Mouse (Mus musculus): ENCODE results near the gene 5330417H12Rik. TPM values are rescaled to one million over a fixed set of nuclear protein-coding genes. Genes with fewer than 3 reads are reported as not detected.

The 5330417H12Rik gene
- polyA plus RNA-seq, 1 experiment: not detected

GRCm38 (mm10) chr7:107620137-107620536 lies 4.8 kb downstream of the 5330417H12Rik start:
- H3K79me2 ChIP-seq (ENCODE audit: control insufficient read depth, insufficient read depth): no peaks in the 10 kb centered on the region
- no peaks in the 10 kb centered on the region for H3K36me3 ChIP-seq (ENCODE audit: control insufficient read depth, insufficient read depth)
- H3K4me3 ChIP-seq (ENCODE audit: insufficient read depth, poor library complexity, severe bottlenecking): no peak overlapping the region
- H3ac ChIP-seq (ENCODE audit: control insufficient read depth, insufficient read length, low read depth): no peak overlapping the region
- no peak for TF ChIP-seq MAX (IDR thresholded peaks at IDR 0.05)
- TF ChIP-seq MYOD1 (IDR thresholded peaks at IDR 0.05; ENCODE audit: control insufficient read depth, insufficient read length, low read depth): no peak
- TF ChIP-seq FOSL1 (IDR thresholded peaks at IDR 0.05; ENCODE audit: insufficient read depth, low read length, poor library complexity, severe bottlenecking): no peak
- TF ChIP-seq MYOG (IDR thresholded peaks at IDR 0.05; ENCODE audit: control insufficient read depth, extremely low read depth, insufficient read length): no peak
- TF ChIP-seq USF1 (IDR thresholded peaks at IDR 0.05; ENCODE audit: low read depth): no peak
- TF ChIP-seq CTCF (IDR thresholded peaks at IDR 0.05; ENCODE audit: control insufficient read depth, insufficient read depth, insufficient read length): no peak
- no peak for TF ChIP-seq CEBPB (IDR thresholded peaks at IDR 0.05; ENCODE audit: low read depth)
- no peaks in the 10 kb centered on the region for H3K79me3 ChIP-seq (ENCODE audit: low read depth)
- H3K27me3 ChIP-seq (ENCODE audit: control insufficient read depth, insufficient read depth, insufficient read length): no peaks in the 10 kb centered on the region

DNA sequence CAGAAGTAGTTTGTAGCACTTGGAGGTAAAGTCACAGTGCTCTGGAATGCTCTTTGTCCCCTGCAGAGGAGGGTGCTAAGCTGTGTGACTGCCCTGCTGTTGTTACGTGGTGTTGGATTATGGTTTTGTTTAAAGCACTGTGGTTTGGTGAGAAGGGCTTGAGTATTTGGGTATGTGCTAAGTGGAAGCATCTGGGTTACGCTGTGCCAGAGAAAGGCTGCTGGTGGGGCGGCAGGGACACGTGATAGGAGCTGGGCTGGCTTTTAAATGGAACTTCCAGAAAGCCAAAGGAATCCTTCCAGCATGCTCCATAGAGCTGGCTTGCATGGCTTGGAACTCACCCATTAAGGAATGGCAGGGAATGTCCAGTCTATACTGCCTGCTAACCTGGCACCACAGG lies 5.7 kb downstream of the 5330417H12Rik start:
- Histone ChIP-seq H3K27me3 (ENCODE audit: control insufficient read depth, insufficient read depth, insufficient read length) (no peaks in the 10 kb centered on the region), H3K79me3 (ENCODE audit: low read depth) (no peaks in the 10 kb centered on the region), H3ac (ENCODE audit: control insufficient read depth, insufficient read length, low read depth) (no peak overlapping the region), H3K79me2 (ENCODE audit: control insufficient read depth, insufficient read depth) (no peaks in the 10 kb centered on the region), H3K4me3 (ENCODE audit: insufficient read depth, poor library complexity, severe bottlenecking) (no peak overlapping the region), H3K36me3 (ENCODE audit: control insufficient read depth, insufficient read depth) (no peaks in the 10 kb centered on the region)
- no peak for TF ChIP-seq CTCF (IDR thresholded peaks at IDR 0.05; ENCODE audit: control insufficient read depth, insufficient read depth, insufficient read length)
- no peak for TF ChIP-seq USF1 (IDR thresholded peaks at IDR 0.05; ENCODE audit: low read depth)
- no peak for TF ChIP-seq MYOD1 (IDR thresholded peaks at IDR 0.05; ENCODE audit: control insufficient read depth, insufficient read length, low read depth)
- no peak for TF ChIP-seq MAX (IDR thresholded peaks at IDR 0.05)
- no peak for TF ChIP-seq MYOG (IDR thresholded peaks at IDR 0.05; ENCODE audit: control insufficient read depth, extremely low read depth, insufficient read length)
- no peak for TF ChIP-seq FOSL1 (IDR thresholded peaks at IDR 0.05; ENCODE audit: insufficient read depth, low read length, poor library complexity, severe bottlenecking)
- no peak for TF ChIP-seq CEBPB (IDR thresholded peaks at IDR 0.05; ENCODE audit: low read depth)

- no peak overlapping the region for H3ac ChIP-seq (ENCODE audit: control insufficient read depth, insufficient read length, low read depth)
- H3K27me3 ChIP-seq (ENCODE audit: control insufficient read depth, insufficient read depth, insufficient read length): no peaks in the 10 kb centered on the region
- H3K79me2 ChIP-seq (ENCODE audit: control insufficient read depth, insufficient read depth): no peaks in the 10 kb centered on the region
- no peaks in the 10 kb centered on the region for H3K79me3 ChIP-seq (ENCODE audit: low read depth)
- H3K4me3 ChIP-seq (ENCODE audit: insufficient read depth, poor library complexity, severe bottlenecking): no peak overlapping the region
- no peaks in the 10 kb centered on the region for H3K36me3 ChIP-seq (ENCODE audit: control insufficient read depth, insufficient read depth)
- TF ChIP-seq MYOG (IDR thresholded peaks at IDR 0.05; ENCODE audit: control insufficient read depth, extremely low read depth, insufficient read length): no peak
- TF ChIP-seq MYOD1 (IDR thresholded peaks at IDR 0.05; ENCODE audit: control insufficient read depth, insufficient read length, low read depth): no peak
- TF ChIP-seq CTCF (IDR thresholded peaks at IDR 0.05; ENCODE audit: control insufficient read depth, insufficient read depth, insufficient read length): no peak
- no peak for TF ChIP-seq USF1 (IDR thresholded peaks at IDR 0.05; ENCODE audit: low read depth)
- no peak for TF ChIP-seq MAX (IDR thresholded peaks at IDR 0.05)
- no peak for TF ChIP-seq FOSL1 (IDR thresholded peaks at IDR 0.05; ENCODE audit: insufficient read depth, low read length, poor library complexity, severe bottlenecking)
- TF ChIP-seq CEBPB (IDR thresholded peaks at IDR 0.05; ENCODE audit: low read depth): no peak
These were observed 6.7 kb downstream of the 5330417H12Rik start for GRCm38 (mm10) chr7:107618028-107618992.

- Histone ChIP-seq H3K27me3 (ENCODE audit: control insufficient read depth, insufficient read depth, insufficient read length) (no peaks in the 10 kb centered on the region), H3K79me3 (ENCODE audit: low read depth) (no peaks in the 10 kb centered on the region), H3K4me3 (ENCODE audit: insufficient read depth, poor library complexity, severe bottlenecking) (no peak overlapping the region), H3K79me2 (ENCODE audit: control insufficient read depth, insufficient read depth) (no peaks in the 10 kb centered on the region), H3ac (ENCODE audit: control insufficient read depth, insufficient read length, low read depth) (no peak overlapping the region), H3K36me3 (ENCODE audit: control insufficient read depth, insufficient read depth) (no peaks in the 10 kb centered on the region)
- TF ChIP-seq MAX (IDR thresholded peaks at IDR 0.05): no peak
These were observed 14.1 kb downstream of the 5330417H12Rik start for GRCm38 (mm10) chr7:107610880-107611279.

GRCm38 (mm10) chr7:107609622-107610255 lies 15.2 kb downstream of the 5330417H12Rik start:
- no peaks in the 10 kb centered on the region for H3K79me3 ChIP-seq (ENCODE audit: low read depth)
- H3K79me2 ChIP-seq (ENCODE audit: control insufficient read depth, insufficient read depth): no peaks in the 10 kb centered on the region
- H3K27me3 ChIP-seq (ENCODE audit: control insufficient read depth, insufficient read depth, insufficient read length): no peaks in the 10 kb centered on the region
- no peaks in the 10 kb centered on the region for H3K36me3 ChIP-seq (ENCODE audit: control insufficient read depth, insufficient read depth)
- no peak overlapping the region for H3ac ChIP-seq (ENCODE audit: control insufficient read depth, insufficient read length, low read depth)
- no peak overlapping the region for H3K4me3 ChIP-seq (ENCODE audit: insufficient read depth, poor library complexity, severe bottlenecking)
- no peak for TF ChIP-seq CEBPB (IDR thresholded peaks at IDR 0.05; ENCODE audit: low read depth)
- no peak for TF ChIP-seq USF1 (IDR thresholded peaks at IDR 0.05; ENCODE audit: low read depth)
- TF ChIP-seq MYOD1 (IDR thresholded peaks at IDR 0.05; ENCODE audit: control insufficient read depth, insufficient read length, low read depth): no peak
- TF ChIP-seq CTCF (IDR thresholded peaks at IDR 0.05; ENCODE audit: control insufficient read depth, insufficient read depth, insufficient read length): no peak
- no peak for TF ChIP-seq MYOG (IDR thresholded peaks at IDR 0.05; ENCODE audit: control insufficient read depth, extremely low read depth, insufficient read length)
- no peak for TF ChIP-seq MAX (IDR thresholded peaks at IDR 0.05)
- TF ChIP-seq FOSL1 (IDR thresholded peaks at IDR 0.05; ENCODE audit: insufficient read depth, low read length, poor library complexity, severe bottlenecking): no peak
